Mouse (Mus musculus) embryonic facial prominence, embryonic 10.5 days (tissue): ENCODE results near the gene Frmpd4. TPM values are rescaled to one million over a fixed set of nuclear protein-coding genes. Genes with fewer than 3 reads are reported as not detected.

Source experiments
- DNase-seq: peaks from one replicate; pipeline ENCODE4 v3.0.0-alpha.2; 2017; ENCODE audit warnings: low spot score
- H3K27ac ChIP-seq: fragments of 300-500 bp; sonication (generic); replicated peaks from 2 replicates; pipeline ENCODE4 v1.5.1; 2016; ENCODE audit warnings: mild to moderate bottlenecking
- H3K27me3 ChIP-seq: fragments of 300-500 bp; sonication (generic); replicated peaks from 2 replicates; pipeline ENCODE4 v1.6.1; 2016; ENCODE audit warnings: low read depth, mild to moderate bottlenecking; ENCODE audit not compliant: poor library complexity, severe bottlenecking
- H3K36me3 ChIP-seq: fragments of 300-500 bp; sonication (generic); replicated peaks from 2 replicates; pipeline ENCODE4 v1.6.1; 2016; ENCODE audit warnings: mild to moderate bottlenecking, moderate library complexity
- H3K4me1 ChIP-seq: fragments of 300-500 bp; sonication (generic); 2 replicates; pipeline ENCODE4 v1.6.1; 2016
- H3K4me3 ChIP-seq: fragments of 300-500 bp; sonication (generic); 2 replicates; pipeline ENCODE4 v1.5.1; 2016; ENCODE audit warnings: mild to moderate bottlenecking, moderate library complexity
- H3K9me3 ChIP-seq: fragments of 300-500 bp; sonication (generic); 2 replicates; pipeline ENCODE4 v1.6.1; 2016; ENCODE audit warnings: mild to moderate bottlenecking
- WGBS: fragments of 180-500 bp; shearing (Covaris S2); methylation state at CpG from one replicate; pipeline ENCODE4 v1.1.7; 2016; 5-methylcytosine and 5-hydroxymethylcytosine counted together
- polyA plus RNA-seq: library from polyadenylated mRNA; unstranded; fragments of >200 nt; fragmentation: Nextera tagmentation; extraction: Ambion mirVana; gene quantifications from 2 replicates; pipeline ENCODE4 v1.2.1, GENCODE M21; 2016

The Frmpd4 gene
- polyA plus RNA-seq = 0.17 and 0.18 TPM in 2 replicates

DNA sequence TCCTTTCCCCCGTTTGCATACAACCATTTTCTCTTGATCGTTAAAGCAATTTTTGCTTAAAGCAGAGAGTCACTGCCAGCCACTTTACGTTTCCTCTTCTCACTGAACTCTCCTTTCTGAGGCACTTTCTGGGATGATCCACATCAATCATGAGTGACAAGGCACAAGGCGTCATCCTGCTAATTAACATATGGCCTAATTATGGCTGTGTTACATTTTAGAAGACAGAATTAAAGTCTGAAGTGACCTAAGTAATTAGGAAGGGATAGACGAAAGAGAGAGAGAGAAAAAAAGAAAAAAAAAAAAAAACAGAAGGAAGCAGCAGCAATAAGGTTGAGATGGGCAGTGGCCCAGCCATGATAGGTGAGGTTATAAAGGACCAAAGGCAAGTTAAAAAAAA is at the start of gene Frmpd4:
TSS of gene Frmpd4 (minus strand) at position 101 of the 400 bp plus-strand sequence.
- Histone ChIP-seq H3K27ac (no peak within 1 kb of the TSS), H3K4me1 (no peaks in the 10 kb centered on the region), H3K9me3 (no peaks in the 10 kb centered on the region), H3K36me3 (no peaks in the 10 kb centered on the region), H3K27me3 (peaks cover 81% of the 10 kb centered on the region), H3K4me3 (no peak within 1 kb of the TSS)
- 79% methylated on average over 5 of the region's 5 CpGs for WGBS
- no peak for DNase-seq

- WGBS = 65% methylated on average over 5 of the region's 5 CpGs
- Histone ChIP-seq H3K27ac (no peak overlapping the region), H3K4me3 (no peak overlapping the region), H3K27me3 (peaks cover 93% of the 10 kb centered on the region), H3K36me3 (no peaks in the 10 kb centered on the region), H3K4me1 (no peaks in the 10 kb centered on the region), H3K9me3 (no peaks in the 10 kb centered on the region)
- DNase-seq = no peak
Measured at GRCm38 (mm10) chrX:168595193-168595592, 18.2 kb upstream of the Frmpd4 start.

DNA sequence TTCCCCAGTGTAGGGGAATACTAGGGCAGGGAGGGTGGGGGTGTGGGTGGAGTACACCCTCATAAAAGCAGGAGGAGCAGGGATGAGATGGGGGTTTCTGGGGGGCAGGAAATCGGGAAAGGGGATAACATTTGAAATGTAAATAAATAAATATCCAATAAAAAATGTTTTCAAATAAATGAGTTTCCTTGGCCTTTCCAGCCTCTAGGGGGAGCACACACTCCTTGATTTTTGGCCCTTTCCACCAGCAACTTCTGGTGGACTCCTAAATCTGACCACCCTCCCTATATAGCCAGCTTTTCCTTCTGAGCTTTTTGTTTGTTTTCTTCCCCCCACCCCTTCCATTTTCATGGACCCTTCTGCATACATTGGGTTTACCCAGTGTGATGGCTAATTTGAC is 7.3 kb upstream of the Frmpd4 start:
- H3K36me3 ChIP-seq = no peaks in the 10 kb centered on the region
- H3K4me1 ChIP-seq = no peaks in the 10 kb centered on the region
- WGBS = 56% methylated on average over 1 of the region's 1 CpGs
- no peak overlapping the region for H3K4me3 ChIP-seq
- H3K9me3 ChIP-seq = no peaks in the 10 kb centered on the region
- peaks cover 75% of the 10 kb centered on the region for H3K27me3 ChIP-seq
- DNase-seq = no peak
- H3K27ac ChIP-seq = no peak overlapping the region

GRCm38 (mm10) chrX:168571808-168572207 is 5.2 kb downstream of the Frmpd4 start:
- H3K27me3 ChIP-seq = peaks cover 87% of the 10 kb centered on the region

DNA sequence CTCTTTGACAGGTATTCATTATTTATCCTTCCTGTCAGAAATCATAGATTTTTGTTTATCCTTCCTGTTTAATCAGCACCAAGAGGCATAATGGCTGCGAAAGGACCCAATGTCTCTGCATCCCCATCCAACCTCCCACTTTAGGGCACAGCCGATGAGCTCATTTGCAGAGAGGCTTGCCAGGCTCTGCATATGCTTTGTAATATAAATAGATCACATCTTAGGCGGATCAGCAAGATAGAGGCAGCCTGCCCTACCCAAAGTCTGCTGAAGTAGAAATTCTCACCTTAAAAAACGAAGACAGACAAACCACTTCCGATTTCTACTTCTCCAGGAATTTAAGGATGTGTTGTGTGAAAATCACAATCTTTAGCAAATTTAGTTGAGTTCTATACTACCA is 7.8 kb downstream of the Frmpd4 start:
- Histone ChIP-seq H3K9me3 (no peaks in the 10 kb centered on the region), H3K27me3 (peaks cover 86% of the 10 kb centered on the region), H3K4me1 (no peaks in the 10 kb centered on the region), H3K36me3 (no peaks in the 10 kb centered on the region), H3K27ac (no peak overlapping the region), H3K4me3 (no peak overlapping the region)
- no peak for DNase-seq
- WGBS = 82% methylated on average over 5 of the region's 5 CpGs

More at GRCm38 (mm10) chrX:168571808-168572207, 5.2 kb downstream of the Frmpd4 start:
- H3K9me3 ChIP-seq = no peaks in the 10 kb centered on the region
- H3K27ac ChIP-seq = no peak overlapping the region
- 71% methylated on average over 4 of the region's 4 CpGs for WGBS
- no peaks in the 10 kb centered on the region for H3K4me1 ChIP-seq
- no peak overlapping the region for H3K4me3 ChIP-seq
- DNase-seq = no peak
- no peaks in the 10 kb centered on the region for H3K36me3 ChIP-seq

- no peaks in the 10 kb centered on the region for H3K9me3 ChIP-seq
- no peak overlapping the region for H3K27ac ChIP-seq
- no peak for DNase-seq
- no peaks in the 10 kb centered on the region for H3K36me3 ChIP-seq
- WGBS = 74% methylated on average over 1 of the region's 1 CpGs
- H3K27me3 ChIP-seq = peaks cover 10% of the 10 kb centered on the region; the same call in 1 of the 2 replicates
- no peak overlapping the region for H3K4me3 ChIP-seq
- no peaks in the 10 kb centered on the region for H3K4me1 ChIP-seq
Measured at GRCm38 (mm10) chrX:168505254-168505653, 71.8 kb downstream of the Frmpd4 start.

DNA sequence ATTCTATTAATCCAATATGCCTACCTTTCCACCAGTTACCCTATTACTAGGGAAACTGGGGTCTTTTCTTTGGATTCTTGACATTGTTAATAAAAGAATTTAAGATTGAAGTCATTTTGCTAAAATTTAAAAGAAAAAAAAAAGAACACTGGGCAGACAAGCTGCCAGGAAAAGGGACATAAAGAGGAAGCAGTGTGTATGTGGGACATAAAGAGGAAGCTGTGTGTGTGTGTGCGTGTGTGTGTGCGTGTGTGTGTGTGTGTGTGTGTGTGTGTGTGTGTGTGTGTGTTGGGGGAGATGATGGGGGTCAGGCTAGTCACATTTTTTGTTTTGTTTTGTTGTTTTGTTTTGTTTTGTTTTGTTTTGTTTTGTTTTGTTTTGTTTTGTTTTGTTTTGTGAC is 121.8 kb downstream of the Frmpd4 start:
- Histone ChIP-seq H3K4me1 (no peaks in the 10 kb centered on the region), H3K27ac (no peak overlapping the region), H3K9me3 (no peaks in the 10 kb centered on the region), H3K4me3 (no peak overlapping the region), H3K36me3 (no peaks in the 10 kb centered on the region), H3K27me3 (peaks cover 62% of the 10 kb centered on the region)
- WGBS = 78% methylated on average over 2 of the region's 2 CpGs
- DNase-seq = no peak

DNA sequence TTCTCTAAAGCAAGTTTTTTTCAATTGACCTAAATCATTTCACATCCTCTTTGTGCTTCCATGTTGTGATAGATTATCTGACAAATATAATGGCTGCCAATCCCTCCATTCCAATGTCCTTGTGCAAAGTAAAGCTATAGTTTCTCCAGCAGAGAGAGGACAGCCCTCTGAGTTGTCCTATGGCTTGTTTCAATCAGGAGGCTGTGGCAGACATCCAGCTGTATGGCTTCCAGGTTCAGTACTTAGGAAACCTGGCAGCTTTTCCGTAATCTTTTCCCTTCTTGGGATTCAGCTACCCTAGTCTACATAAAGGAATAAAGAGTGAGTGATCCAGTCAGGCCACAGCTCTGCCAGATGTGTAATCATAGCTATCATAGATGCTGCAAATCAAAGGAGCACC is 145.8 kb downstream of the Frmpd4 start:
- H3K4me3 ChIP-seq = no peak overlapping the region
- 82% methylated on average over 1 of the region's 1 CpGs for WGBS
- H3K36me3 ChIP-seq = no peaks in the 10 kb centered on the region
- no peaks in the 10 kb centered on the region for H3K9me3 ChIP-seq
- no peak for DNase-seq
- H3K27me3 ChIP-seq = peaks cover 64% of the 10 kb centered on the region
- H3K4me1 ChIP-seq = no peaks in the 10 kb centered on the region
- H3K27ac ChIP-seq = no peak overlapping the region

DNA sequence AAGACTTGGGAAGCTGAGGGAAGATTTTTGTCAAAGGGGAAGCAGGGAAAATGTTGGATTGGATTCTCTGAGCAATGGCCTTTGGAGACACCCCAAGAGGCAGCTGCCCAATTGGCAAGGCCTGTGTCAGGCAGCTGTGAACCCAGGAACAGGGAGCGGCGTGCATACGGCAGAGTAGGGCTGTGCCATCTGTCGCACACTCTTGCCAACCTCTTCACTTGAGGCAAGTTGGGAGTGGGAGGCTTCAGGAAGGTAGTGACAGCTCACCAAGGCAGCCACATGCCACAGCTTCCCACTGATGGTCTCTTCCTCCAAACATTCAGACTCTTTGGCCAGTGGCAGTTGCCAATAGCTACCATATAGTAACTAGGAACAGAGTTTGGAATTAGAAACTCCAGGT is 147.2 kb downstream of the Frmpd4 start:
- no peak overlapping the region for H3K4me3 ChIP-seq
- H3K36me3 ChIP-seq = no peaks in the 10 kb centered on the region
- H3K27me3 ChIP-seq = peaks cover 73% of the 10 kb centered on the region
- H3K4me1 ChIP-seq = no peaks in the 10 kb centered on the region
- WGBS = 90% methylated on average over 4 of the region's 4 CpGs
- no peak for DNase-seq
- no peaks in the 10 kb centered on the region for H3K9me3 ChIP-seq
- H3K27ac ChIP-seq = no peak overlapping the region

GRCm38 (mm10) chrX:168415403-168415802 is 161.6 kb downstream of the Frmpd4 start:
- H3K4me3 ChIP-seq = no peak overlapping the region
- no peaks in the 10 kb centered on the region for H3K9me3 ChIP-seq
- H3K27ac ChIP-seq = no peak overlapping the region
- 26% methylated on average over 3 of the region's 3 CpGs for WGBS
- H3K27me3 ChIP-seq = peaks cover 44% of the 10 kb centered on the region
- no peak for DNase-seq
- H3K36me3 ChIP-seq = no peaks in the 10 kb centered on the region
- H3K4me1 ChIP-seq = no peaks in the 10 kb centered on the region

DNA sequence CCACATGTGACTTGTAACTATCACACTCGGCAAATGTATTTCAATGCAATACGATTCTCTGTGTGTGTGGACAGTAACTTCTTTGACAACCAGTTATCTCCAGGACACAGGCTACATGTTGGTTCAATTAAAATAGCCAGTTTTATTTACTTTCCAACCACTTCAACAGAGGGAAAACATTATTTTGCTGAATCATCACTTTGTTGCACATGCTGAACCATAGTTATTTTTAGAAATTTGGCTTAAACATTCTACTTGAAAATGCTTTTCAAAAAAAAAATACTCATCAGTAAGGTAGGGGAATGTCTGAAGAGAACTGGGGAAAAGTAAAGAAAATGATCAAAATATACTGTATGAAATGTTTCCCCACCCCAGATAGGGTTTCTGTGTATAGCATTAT is 173.5 kb downstream of the Frmpd4 start:
- H3K4me3 ChIP-seq = no peak overlapping the region
- DNase-seq = no peak
- peaks cover 12% of the 10 kb centered on the region for H3K27me3 ChIP-seq
- no peaks in the 10 kb centered on the region for H3K4me1 ChIP-seq
- no peak overlapping the region for H3K27ac ChIP-seq
- WGBS = 56% methylated on average over 2 of the region's 2 CpGs
- H3K9me3 ChIP-seq = no peaks in the 10 kb centered on the region
- no peaks in the 10 kb centered on the region for H3K36me3 ChIP-seq

- Histone ChIP-seq H3K4me3 (no peak overlapping the region), H3K4me1 (no peaks in the 10 kb centered on the region), H3K9me3 (no peaks in the 10 kb centered on the region), H3K27ac (no peak overlapping the region), H3K36me3 (no peaks in the 10 kb centered on the region), H3K27me3 (peaks cover 71% of the 10 kb centered on the region)
- 87% methylated on average over 2 of the region's 2 CpGs for WGBS
- DNase-seq = no peak
Measured at GRCm38 (mm10) chrX:168350431-168350830, 226.6 kb downstream of the Frmpd4 start.

- H3K27me3 ChIP-seq = peaks cover 62% of the 10 kb centered on the region
- H3K9me3 ChIP-seq = no peaks in the 10 kb centered on the region
- DNase-seq = no peak
- WGBS = 79% methylated on average over 5 of the region's 5 CpGs
- H3K4me3 ChIP-seq = no peak overlapping the region
- H3K27ac ChIP-seq = no peak overlapping the region
- H3K36me3 ChIP-seq = no peaks in the 10 kb centered on the region
- no peaks in the 10 kb centered on the region for H3K4me1 ChIP-seq
Measured at GRCm38 (mm10) chrX:168349320-168350225, 227.5 kb downstream of the Frmpd4 start.
